Mouse (Mus musculus) bone marrow, adult 2 months (tissue): Measurements from ENCODE around the gene Txndc17. TPM values are rescaled to one million over a fixed set of nuclear protein-coding genes. Genes with fewer than 3 reads are reported as not detected.

Experiments
- H3K27ac ChIP-seq: fragments of 200-500 bp; 2 replicates; pipeline ENCODE4 v1.5.1; 2012; ENCODE audit warnings: low read depth, mild to moderate bottlenecking, control low read depth, inconsistent platforms, low read length; ENCODE audit not compliant: control insufficient read depth, poor library complexity, insufficient read depth
- H3K4me1 ChIP-seq: fragments of 200-500 bp; 2 replicates; pipeline ENCODE4 v1.6.1; 2011; ENCODE audit warnings: low read length; ENCODE audit not compliant: control insufficient read depth, insufficient read depth
- H3K4me3 ChIP-seq: fragments of 200-500 bp; replicated peaks from 2 replicates; pipeline ENCODE3; 2011; ENCODE audit warnings: mild to moderate bottlenecking, low read depth, low read length, control low read depth; ENCODE audit not compliant: control insufficient read depth
- CTCF ChIP-seq: fragments of 200-500 bp; IDR thresholded peaks from 2 replicates; pipeline ENCODE4 v1.5.1; 2011; ENCODE audit warnings: low read length, control low read depth; ENCODE audit not compliant: control insufficient read depth, insufficient read depth
- POLR2A ChIP-seq: fragments of 200-500 bp; IDR thresholded peaks from 2 replicates; pipeline ENCODE4 v1.6.1; 2011; ENCODE audit warnings: low read depth, mild to moderate bottlenecking, control low read depth, low read length, borderline replicate concordance; ENCODE audit not compliant: control insufficient read depth
- WGBS: fragments of 180-500 bp; shearing (Covaris S2); methylation state at CpG from one replicate; pipeline ENCODE4 v1.1.7; 2018; 5-methylcytosine and 5-hydroxymethylcytosine counted together
- polyA plus RNA-seq: library from polyadenylated mRNA; stranded (reverse); fragments of >200 nt; gene quantifications from 2 replicates; pipeline ENCODE4 v1.2.4, GENCODE M21; 2011; ENCODE audit warnings: low replicate concordance; ENCODE audit not compliant: missing spikeins, insufficient read depth, insufficient read length

Gene Txndc17
- polyA plus RNA-seq, 1 experiment: 49.0 TPM

DNA sequence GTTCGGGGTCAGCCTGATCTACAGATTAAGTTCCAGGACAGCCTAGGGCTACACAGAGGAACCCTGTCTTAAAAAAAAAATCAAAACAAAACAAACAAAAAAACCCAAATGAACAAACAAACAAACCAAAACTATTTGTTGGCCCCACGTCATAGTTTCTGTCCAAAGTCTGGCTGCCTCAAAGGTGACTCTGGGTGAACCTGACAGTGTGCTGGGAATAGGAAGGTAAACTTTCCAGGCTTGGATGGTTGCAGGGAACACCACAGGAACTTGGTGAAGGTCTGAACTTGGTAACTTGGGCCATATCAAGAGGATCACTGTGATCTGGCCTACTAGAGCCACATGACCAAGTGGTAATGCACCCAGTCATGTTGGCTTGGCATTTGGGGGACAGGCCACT, 49.1 kb downstream of the Txndc17 start:
- Histone ChIP-seq H3K4me1 (peaks cover 3% of the 10 kb centered on the region; the same call in 1 of the 2 replicates), H3K27ac (no peak overlapping the region), H3K4me3 (no peak overlapping the region)
- WGBS: 74% methylated on average over 2 of the region's 2 CpGs
- TF ChIP-seq POLR2A: no peak
- no peak for TF ChIP-seq CTCF

Other genes starting within 250 kb of the Txndc17 start
- not detected in 2 replicates for gene Aipl1, start 170.0 kb upstream of the Txndc17 start, polyA plus RNA-seq
- gene Pimreg, start 165.5 kb upstream of the Txndc17 start, polyA plus RNA-seq: 6.5 and 14.0 TPM in 2 replicates
- not detected in 2 replicates for gene Pitpnm3, start 71.8 kb upstream of the Txndc17 start, polyA plus RNA-seq
- gene Gm43951, start 707 bp upstream of the Txndc17 start, polyA plus RNA-seq: 0.90 and 1.2 TPM in 2 replicates
- gene 4933427D14Rik, start 88 bp upstream of the Txndc17 start, polyA plus RNA-seq: 3.4 and 5.1 TPM in 2 replicates
- gene Med31, start 8.0 kb downstream of the Txndc17 start, polyA plus RNA-seq: 9.3 and 11.4 TPM in 2 replicates
- 1.2 TPM in 1 of 2 replicates, not detected in the other for gene Slc13a5, start 59.7 kb downstream of the Txndc17 start, polyA plus RNA-seq
- 22.2 and 35.2 TPM in 2 replicates for gene Xaf1, start 94.1 kb downstream of the Txndc17 start, polyA plus RNA-seq
- gene Fbxo39, start 106.9 kb downstream of the Txndc17 start, polyA plus RNA-seq: not detected in 2 replicates
- not detected in 2 replicates for gene Tekt1, start 154.9 kb downstream of the Txndc17 start, polyA plus RNA-seq
- gene Smtnl2, start 204.2 kb downstream of the Txndc17 start, polyA plus RNA-seq: 5.6 TPM in 1 of 2 replicates, not detected in the other
- not detected in 2 replicates for gene Ggt6, start 228.0 kb downstream of the Txndc17 start, polyA plus RNA-seq
- 40.0 and 68.3 TPM in 2 replicates for gene Mybbp1a, start 233.8 kb downstream of the Txndc17 start, polyA plus RNA-seq